Mouse (Mus musculus): ENCODE data around the gene Rpf2. TPM values are rescaled to one million over a fixed set of nuclear protein-coding genes. Genes with fewer than 3 reads are reported as not detected.

Rpf2 gene
- polyA plus RNA-seq (2015; fragmentation: Nextera tagmentation; extraction: Ambion mirVana), result 52.7 and 54.9 TPM in 2 replicates

GRCm38 (mm10) chr10:40246374-40247165 lies at the start of gene Rpf2:
TSS of gene Rpf2 (minus strand) at chr10:40247036.
- peak; percentile 85 for ATAC-seq (ENCODE audit: insufficient number of reproducible peaks, low FRiP score, low TSS enrichment, low read depth)
- H3K9ac ChIP-seq, result peak within 1 kb of the TSS; percentile 54
- H3K4me1 ChIP-seq, result no peaks in the 10 kb centered on the region
- H3K4me3 ChIP-seq (replicated peaks), result peak within 1 kb of the TSS; percentile 85
- H3K27ac ChIP-seq (replicated peaks), result peak within 1 kb of the TSS; percentile 51; the same call in 1 of the 2 replicates
- H3K9me3 ChIP-seq (replicated peaks), result no peaks in the 10 kb centered on the region
- H3K36me3 ChIP-seq, result peaks cover 49% of the 10 kb centered on the region
- no peaks in the 10 kb centered on the region for H3K27me3 ChIP-seq
- peak within 1 kb of the TSS; percentile 56 for H3K4me2 ChIP-seq (replicated peaks)
- under 1% methylated on average over 54 of the region's 54 CpGs for WGBS

GRCm38 (mm10) chr10:40292640-40293039 lies 45.8 kb upstream of the Rpf2 start:
- Histone ChIP-seq H3K4me1 (no peaks in the 10 kb centered on the region), H3K4me3 (replicated peaks) (no peak overlapping the region), H3K9ac (no peak overlapping the region), H3K4me2 (replicated peaks) (no peak overlapping the region), H3K27me3 (no peaks in the 10 kb centered on the region), H3K36me3 (peaks cover 19% of the 10 kb centered on the region), H3K9me3 (replicated peaks) (no peaks in the 10 kb centered on the region), H3K27ac (replicated peaks) (no peak overlapping the region)
- no peak for ATAC-seq (ENCODE audit: insufficient number of reproducible peaks, low FRiP score, low TSS enrichment, low read depth)
- WGBS, result 91% methylated on average over 6 of the region's 6 CpGs

- Histone ChIP-seq H3K9me3 (replicated peaks) (no peaks in the 10 kb centered on the region), H3K36me3 (peaks cover 25% of the 10 kb centered on the region), H3K4me1 (no peaks in the 10 kb centered on the region), H3K4me3 (replicated peaks) (no peak overlapping the region), H3K9ac (no peak overlapping the region), H3K4me2 (replicated peaks) (no peak overlapping the region), H3K27ac (replicated peaks) (no peak overlapping the region), H3K27me3 (no peaks in the 10 kb centered on the region)
- ATAC-seq (ENCODE audit: insufficient number of reproducible peaks, low FRiP score, low TSS enrichment, low read depth), result no peak
- WGBS, result 93% methylated on average over 1 of the region's 1 CpGs
Measured at GRCm38 (mm10) chr10:40286767-40287166, 39.9 kb upstream of the Rpf2 start.

GRCm38 (mm10) chr10:40285571-40285970 lies 38.7 kb upstream of the Rpf2 start:
- Histone ChIP-seq H3K4me1 (no peaks in the 10 kb centered on the region), H3K9ac (no peak overlapping the region), H3K27ac (replicated peaks) (no peak overlapping the region), H3K4me2 (replicated peaks) (no peak overlapping the region), H3K9me3 (replicated peaks) (no peaks in the 10 kb centered on the region), H3K36me3 (peaks cover 16% of the 10 kb centered on the region), H3K4me3 (replicated peaks) (no peak overlapping the region), H3K27me3 (no peaks in the 10 kb centered on the region)
- WGBS, result 74% methylated on average over 1 of the region's 1 CpGs
- ATAC-seq (ENCODE audit: insufficient number of reproducible peaks, low FRiP score, low TSS enrichment, low read depth), result no peak

- Histone ChIP-seq H3K4me3 (replicated peaks) (no peak overlapping the region), H3K9me3 (replicated peaks) (no peaks in the 10 kb centered on the region), H3K36me3 (peaks cover 16% of the 10 kb centered on the region), H3K27ac (replicated peaks) (no peak overlapping the region), H3K27me3 (no peaks in the 10 kb centered on the region), H3K9ac (no peak overlapping the region), H3K4me2 (replicated peaks) (no peak overlapping the region), H3K4me1 (no peaks in the 10 kb centered on the region)
- 91% methylated on average over 3 of the region's 3 CpGs for WGBS
- ATAC-seq (ENCODE audit: insufficient number of reproducible peaks, low FRiP score, low TSS enrichment, low read depth), result no peak; the same call in 1 of the 2 replicates
Measured at GRCm38 (mm10) chr10:40284997-40285396, 38.2 kb upstream of the Rpf2 start.

GRCm38 (mm10) chr10:40284179-40284831 lies 37.5 kb upstream of the Rpf2 start:
- Histone ChIP-seq H3K9me3 (replicated peaks) (no peaks in the 10 kb centered on the region), H3K27me3 (no peaks in the 10 kb centered on the region), H3K4me3 (replicated peaks) (no peak overlapping the region), H3K36me3 (peaks cover 16% of the 10 kb centered on the region), H3K4me1 (no peaks in the 10 kb centered on the region), H3K4me2 (replicated peaks) (no peak overlapping the region), H3K9ac (no peak overlapping the region), H3K27ac (replicated peaks) (no peak overlapping the region)
- WGBS, result 85% methylated on average over 10 of the region's 10 CpGs
- no peak for ATAC-seq (ENCODE audit: insufficient number of reproducible peaks, low FRiP score, low TSS enrichment, low read depth)

GRCm38 (mm10) chr10:40283636-40284035 lies 36.8 kb upstream of the Rpf2 start:
- no peak for ATAC-seq (ENCODE audit: insufficient number of reproducible peaks, low FRiP score, low TSS enrichment, low read depth)
- Histone ChIP-seq H3K4me2 (replicated peaks) (no peak overlapping the region), H3K4me1 (no peaks in the 10 kb centered on the region), H3K9ac (no peak overlapping the region), H3K36me3 (peaks cover 16% of the 10 kb centered on the region), H3K27ac (replicated peaks) (no peak overlapping the region), H3K4me3 (replicated peaks) (no peak overlapping the region), H3K27me3 (no peaks in the 10 kb centered on the region), H3K9me3 (replicated peaks) (no peaks in the 10 kb centered on the region)
- WGBS, result 93% methylated on average over 9 of the region's 9 CpGs

- no peak for ATAC-seq (ENCODE audit: insufficient number of reproducible peaks, low FRiP score, low TSS enrichment, low read depth)
- no peaks in the 10 kb centered on the region for H3K9me3 ChIP-seq (replicated peaks)
- WGBS, result 91% methylated on average over 2 of the region's 2 CpGs
- H3K4me2 ChIP-seq (replicated peaks), result no peak overlapping the region
- no peaks in the 10 kb centered on the region for H3K27me3 ChIP-seq
- H3K36me3 ChIP-seq, result peaks cover 11% of the 10 kb centered on the region; the same call in 1 of the 2 replicates
- no peak overlapping the region for H3K27ac ChIP-seq (replicated peaks)
- no peaks in the 10 kb centered on the region for H3K4me1 ChIP-seq
- no peak overlapping the region for H3K4me3 ChIP-seq (replicated peaks)
- H3K9ac ChIP-seq, result no peak overlapping the region
Measured at GRCm38 (mm10) chr10:40281565-40281964, 34.7 kb upstream of the Rpf2 start.

- 31% methylated on average over 5 of the region's 5 CpGs for WGBS
- Histone ChIP-seq H3K4me3 (replicated peaks) (no peak overlapping the region), H3K9me3 (replicated peaks) (no peaks in the 10 kb centered on the region), H3K9ac (no peak overlapping the region), H3K27ac (replicated peaks) (no peak overlapping the region), H3K4me1 (no peaks in the 10 kb centered on the region), H3K27me3 (no peaks in the 10 kb centered on the region), H3K36me3 (0 out of 2 replicates have a peak, but pooled peaks cover under 1% of the 10 kb centered on the region), H3K4me2 (replicated peaks) (no peak overlapping the region)
- ATAC-seq (ENCODE audit: insufficient number of reproducible peaks, low FRiP score, low TSS enrichment, low read depth), result no peak
Measured at GRCm38 (mm10) chr10:40278317-40278716, 31.5 kb upstream of the Rpf2 start.

GRCm38 (mm10) chr10:40275991-40276390 lies 29.2 kb upstream of the Rpf2 start:
- WGBS, result 40% methylated on average over 7 of the region's 7 CpGs
- Histone ChIP-seq H3K27me3 (no peaks in the 10 kb centered on the region), H3K36me3 (no peaks in the 10 kb centered on the region)

GRCm38 (mm10) chr10:40273938-40274337 lies 27.1 kb upstream of the Rpf2 start:
- no peak for ATAC-seq (ENCODE audit: insufficient number of reproducible peaks, low FRiP score, low TSS enrichment, low read depth)
- Histone ChIP-seq H3K4me1 (no peaks in the 10 kb centered on the region), H3K9ac (no peak overlapping the region), H3K27me3 (no peaks in the 10 kb centered on the region), H3K36me3 (no peaks in the 10 kb centered on the region), H3K9me3 (replicated peaks) (no peaks in the 10 kb centered on the region), H3K27ac (replicated peaks) (no peak overlapping the region), H3K4me2 (replicated peaks) (no peak overlapping the region), H3K4me3 (replicated peaks) (no peak overlapping the region)
- WGBS, result 73% methylated on average over 5 of the region's 5 CpGs

More at GRCm38 (mm10) chr10:40275991-40276390, 29.2 kb upstream of the Rpf2 start:
- no peak overlapping the region for H3K27ac ChIP-seq (replicated peaks)
- ATAC-seq (ENCODE audit: insufficient number of reproducible peaks, low FRiP score, low TSS enrichment, low read depth), result no peak
- H3K4me3 ChIP-seq (replicated peaks), result no peak overlapping the region
- H3K4me1 ChIP-seq, result no peaks in the 10 kb centered on the region
- H3K9me3 ChIP-seq (replicated peaks), result no peaks in the 10 kb centered on the region
- H3K9ac ChIP-seq, result no peak overlapping the region
- no peak overlapping the region for H3K4me2 ChIP-seq (replicated peaks)
